Mouse (Mus musculus) embryo, embryonic 10 days (tissue): ENCODE results near the gene Nadk2.

Experiments used
- DNase-seq: peaks from one replicate; pipeline ENCODE4 v3.0.0-alpha.2; 2015; ENCODE audit warnings: low spot score

Nadk2 gene

GRCm38 (mm10) chr15:9087895-9088682, 17.0 kb downstream of the Nadk2 start:
- no peak for DNase-seq

- no peak for DNase-seq
Measured at GRCm38 (mm10) chr15:9088683-9089072, 17.6 kb downstream of the Nadk2 start.

DNA sequence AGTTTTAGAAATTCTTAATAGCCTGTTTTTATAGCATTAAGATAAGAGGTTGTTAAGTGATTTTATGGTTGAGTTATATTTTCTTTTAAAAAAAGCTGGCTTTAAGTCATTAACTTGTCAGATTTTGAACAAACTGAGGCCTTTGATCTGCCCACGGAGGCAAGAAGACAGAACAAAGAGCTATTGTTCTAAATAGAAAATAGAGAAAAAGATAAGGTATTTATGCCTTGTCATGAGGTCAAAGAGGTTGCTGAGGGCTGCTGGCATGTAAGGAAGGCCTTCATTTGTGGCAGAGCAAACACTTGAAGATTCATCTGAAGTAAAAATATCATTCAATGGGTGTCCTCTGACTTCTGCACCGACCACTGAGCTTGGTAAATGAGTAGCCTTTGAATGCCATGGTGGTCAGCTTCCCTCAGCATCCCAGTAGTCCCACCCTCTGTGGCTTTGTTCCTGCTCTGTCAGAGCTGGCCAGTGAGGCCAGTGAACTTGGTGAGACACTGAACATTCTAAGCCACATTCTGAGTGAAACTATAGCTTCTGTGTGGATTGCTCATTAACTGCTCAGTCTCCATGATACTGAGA, 18.2 kb downstream of the Nadk2 start:
- peak; percentile 20 for DNase-seq

DNA sequence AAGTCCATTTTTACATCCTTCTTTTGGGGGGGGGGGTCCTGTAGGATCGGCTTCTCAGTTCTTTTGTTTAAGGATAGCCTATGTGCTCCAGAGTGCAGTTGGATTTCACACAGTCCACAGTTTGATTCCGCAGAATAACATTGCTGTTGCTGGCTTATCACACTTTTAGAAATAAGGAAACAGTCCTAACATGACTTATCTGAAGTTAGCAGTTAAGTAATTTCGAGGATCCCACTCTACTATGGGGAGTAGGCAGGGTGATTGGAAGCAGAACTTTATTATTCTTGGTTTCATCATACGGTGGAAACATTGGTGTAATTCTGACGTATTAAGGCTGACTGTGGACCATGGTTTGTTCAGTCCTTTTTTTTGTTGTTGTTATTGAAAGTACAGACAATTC, 19.6 kb downstream of the Nadk2 start:
- no peak for DNase-seq

GRCm38 (mm10) chr15:9093598-9094365, 22.7 kb downstream of the Nadk2 start:
- DNase-seq = no peak

- peak; percentile 80 for DNase-seq
Measured at GRCm38 (mm10) chr15:9094366-9094750, 23.3 kb downstream of the Nadk2 start.

DNA sequence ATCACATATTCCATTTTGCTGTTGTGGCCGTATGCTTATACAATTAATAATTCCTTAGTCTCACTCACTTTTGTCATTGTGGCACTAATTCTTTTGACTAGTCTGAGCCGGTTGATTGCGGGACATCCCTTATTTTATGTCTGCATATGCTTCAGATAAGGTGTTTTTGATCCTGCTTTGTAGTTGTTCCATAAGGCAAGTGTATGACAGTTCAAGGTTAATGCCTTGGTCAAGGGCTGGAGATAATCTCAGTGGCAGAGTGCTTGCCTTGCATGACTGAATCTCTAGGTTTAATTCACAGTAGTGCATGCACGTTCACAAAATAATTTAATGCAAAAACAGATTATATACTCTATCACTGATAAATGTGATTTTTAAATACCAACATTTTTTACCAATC, 25.8 kb downstream of the Nadk2 start:
- no peak for DNase-seq

DNA sequence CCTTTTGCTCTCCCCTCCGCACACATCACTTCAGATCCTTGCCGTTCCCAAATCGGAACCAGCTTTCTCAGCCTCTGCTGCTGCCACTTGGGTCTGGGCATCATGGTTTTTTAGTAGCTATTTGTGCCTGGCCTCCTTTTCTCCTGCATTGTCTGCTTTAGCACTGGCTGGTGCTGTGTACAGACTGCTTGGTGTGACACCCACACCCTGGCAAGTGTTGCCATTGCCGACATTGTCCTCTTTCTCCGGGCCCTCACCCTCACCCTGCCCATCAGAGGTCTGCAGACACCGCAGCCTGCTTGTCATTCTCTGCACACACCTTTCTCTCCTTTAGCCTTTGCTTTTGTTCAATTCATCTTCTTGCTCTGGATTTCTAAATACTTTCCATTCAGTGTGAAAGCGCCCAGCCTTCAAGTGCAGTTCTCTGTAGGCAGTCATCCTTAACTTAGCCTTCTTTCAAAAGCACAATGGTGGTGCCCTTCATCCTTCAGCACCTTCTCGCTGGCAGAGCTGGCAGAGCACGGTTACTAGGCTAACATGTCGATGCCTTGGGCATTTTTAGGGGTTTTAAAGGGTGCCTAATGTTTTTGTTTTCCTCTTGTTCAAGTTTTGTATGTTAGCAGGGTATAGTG, 29.5 kb downstream of the Nadk2 start:
- DNase-seq = no peak

GRCm38 (mm10) chr15:9106303-9107074, 35.4 kb downstream of the Nadk2 start:
- DNase-seq = no peak

DNA sequence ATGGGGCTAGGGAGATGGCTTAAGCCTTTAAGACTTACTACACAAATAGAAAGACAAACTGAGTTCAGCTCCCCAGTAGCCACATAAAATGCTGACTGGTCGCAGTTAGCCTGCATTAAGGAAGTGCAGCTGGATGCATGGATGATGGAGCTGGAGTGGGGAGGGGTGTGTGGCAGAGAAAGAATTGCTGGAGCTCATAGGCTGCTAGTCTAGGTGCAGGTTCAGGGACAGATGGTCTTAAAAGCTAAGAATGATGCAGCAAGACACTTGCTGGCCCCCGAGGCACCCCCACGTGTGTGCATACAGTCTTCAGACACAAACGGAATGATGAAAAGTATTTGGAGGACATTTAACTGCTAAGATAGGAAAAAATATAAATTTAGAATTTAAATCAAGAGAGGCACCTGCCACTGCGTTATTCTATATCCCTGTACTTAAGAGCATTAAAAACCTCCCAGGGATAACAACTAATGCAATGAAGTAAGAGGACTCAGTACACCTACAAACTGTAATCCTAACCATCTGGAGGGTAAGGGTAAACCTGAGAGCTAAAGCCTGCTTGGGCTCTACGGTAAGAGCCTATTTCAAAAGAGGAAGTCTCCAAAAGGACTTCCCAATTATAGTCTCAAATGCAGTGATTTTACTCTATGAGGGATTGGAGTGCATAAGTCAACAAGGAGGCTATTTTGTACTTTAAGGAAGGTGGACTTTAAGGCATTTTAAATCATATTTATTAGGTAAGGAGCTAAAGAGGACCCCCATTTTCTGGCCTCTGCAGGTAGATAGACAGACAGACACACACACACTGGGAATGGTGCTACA, 39.7 kb downstream of the Nadk2 start:
- no peak for DNase-seq

- DNase-seq = no peak
Measured at GRCm38 (mm10) chr15:9111648-9112047, 40.6 kb downstream of the Nadk2 start.

DNA sequence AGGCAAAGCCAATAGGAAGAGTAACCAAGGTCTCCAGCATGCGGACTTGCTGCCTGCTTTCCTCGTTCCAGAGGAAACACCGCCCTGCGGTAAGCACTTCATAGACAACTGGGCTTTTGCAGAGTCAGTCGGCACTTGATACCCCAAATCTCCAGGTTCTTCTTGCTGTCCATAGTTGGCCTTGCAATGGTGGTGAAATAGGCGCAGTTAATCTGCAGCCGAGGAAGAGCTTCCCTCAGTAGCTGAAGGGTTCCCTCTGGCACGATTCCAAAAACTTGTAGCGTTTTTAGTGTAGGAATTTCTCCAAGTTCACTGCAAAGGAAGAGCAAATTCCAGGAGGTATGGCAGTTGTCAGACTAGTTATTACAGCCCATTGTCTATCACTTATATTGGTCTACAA, 42.5 kb downstream of the Nadk2 start:
- no peak for DNase-seq

DNA sequence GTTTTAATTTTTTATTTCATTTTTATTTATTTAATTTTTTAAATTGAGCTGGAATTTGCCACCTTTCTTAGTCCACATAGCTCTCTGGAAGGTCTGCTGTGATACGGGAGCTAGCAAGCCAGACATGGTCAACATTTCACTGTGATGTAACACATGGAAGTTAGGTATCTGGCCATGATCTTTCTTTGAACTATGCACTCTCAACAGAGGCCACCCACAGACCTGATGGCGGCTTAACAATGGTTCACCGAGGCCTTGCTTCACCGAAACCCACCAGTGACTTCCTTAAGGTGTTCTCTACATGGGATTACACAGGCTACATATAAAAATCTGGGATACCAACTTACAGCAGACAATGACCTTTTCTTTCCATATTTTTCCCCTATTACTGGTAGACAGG, 43.1 kb downstream of the Nadk2 start:
- no peak for DNase-seq

DNA sequence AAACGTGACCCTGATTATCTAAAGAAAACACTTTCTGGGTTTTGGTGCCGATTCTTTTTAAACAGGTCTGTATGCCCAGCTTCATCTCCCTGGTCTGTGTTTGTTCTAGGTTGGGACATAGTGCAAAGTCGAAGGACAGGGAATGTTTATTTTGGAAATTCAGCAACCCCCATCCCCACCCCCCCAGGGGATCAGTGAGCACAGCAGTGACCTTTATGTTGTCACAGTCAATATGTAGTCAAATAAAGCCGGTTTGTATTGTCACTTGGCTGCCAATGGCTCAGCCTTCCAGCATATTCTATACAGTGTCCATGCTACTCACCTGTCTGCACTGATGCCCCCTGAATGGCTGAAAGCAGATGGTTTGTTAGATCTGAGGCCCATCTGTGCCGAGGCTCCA, 43.5 kb downstream of the Nadk2 start:
- no peak for DNase-seq

- DNase-seq = no peak
Measured at GRCm38 (mm10) chr15:9118852-9119251, 47.8 kb downstream of the Nadk2 start.

GRCm38 (mm10) chr15:9120081-9120480, 49.0 kb downstream of the Nadk2 start:
- peak; percentile 74 for DNase-seq

- no peak for DNase-seq
Measured at GRCm38 (mm10) chr15:9122989-9123388, 51.9 kb downstream of the Nadk2 start.

DNA sequence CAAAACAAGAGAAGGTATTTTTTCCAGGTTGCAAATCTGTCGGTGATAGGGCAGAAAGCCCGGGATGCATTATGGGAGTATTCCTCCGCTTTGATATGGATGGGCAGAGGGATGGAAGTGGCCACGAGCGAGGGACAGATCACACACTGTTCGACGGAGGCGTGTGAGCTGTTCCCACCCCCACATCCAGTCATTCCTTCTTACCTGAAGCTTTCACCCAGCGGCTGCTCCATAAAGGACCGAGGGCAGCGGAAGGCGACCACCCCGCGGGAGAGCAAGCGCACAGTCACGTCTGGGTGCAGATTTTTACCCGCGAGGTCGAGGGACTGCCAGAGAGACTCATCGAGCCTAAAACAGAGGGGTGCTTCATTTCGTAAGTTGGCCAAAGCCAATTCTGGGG, 53.8 kb downstream of the Nadk2 start:
- no peak for DNase-seq

- DNase-seq = no peak
Measured at GRCm38 (mm10) chr15:9127051-9127791, 56.2 kb downstream of the Nadk2 start.

DNA sequence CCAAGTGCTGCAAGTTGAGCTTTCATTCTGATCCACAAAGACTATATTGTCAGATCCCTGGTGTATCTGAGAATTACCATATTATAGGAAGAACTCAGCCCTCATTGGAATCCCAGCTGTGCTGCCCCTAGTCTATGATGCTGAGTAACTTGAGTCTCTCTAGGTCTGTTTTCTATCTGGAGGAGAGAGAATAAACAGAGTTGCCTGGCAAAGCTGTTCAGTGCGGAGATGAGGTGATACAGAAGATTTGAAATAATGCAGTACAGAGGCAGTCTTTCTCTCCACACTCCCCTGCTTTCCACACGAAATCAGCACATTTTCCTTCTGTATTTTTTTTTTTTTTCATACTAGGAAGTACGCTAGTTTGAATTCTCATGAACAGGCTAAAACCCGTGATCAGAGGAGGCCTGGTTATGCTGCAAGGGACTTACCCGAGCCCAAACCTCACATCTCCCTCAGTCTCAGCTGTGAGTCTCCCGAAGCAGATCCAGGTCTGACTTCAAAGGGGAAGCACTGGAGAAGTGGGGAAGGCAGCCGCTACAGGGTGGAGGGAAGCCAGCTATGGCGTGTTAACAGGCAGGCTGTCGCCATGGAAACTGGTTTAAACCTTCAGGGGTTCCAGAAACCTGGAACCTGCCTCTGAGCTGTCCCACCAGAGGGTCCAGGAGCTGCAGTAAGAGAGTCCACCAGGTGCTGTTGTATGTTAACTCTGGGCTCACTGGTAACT, 59.9 kb downstream of the Nadk2 start:
- DNase-seq = no peak
